Mouse (Mus musculus) heart, adult 2 months (tissue): ENCODE measurements around the gene Cbl. TPM values are rescaled to one million over a fixed set of nuclear protein-coding genes. Genes with fewer than 3 reads are reported as not detected.

Source experiments
- DNase-seq, 2 experiments: peaks; one replicate each; pipeline ENCODE4 v3.0.0; 2021
- H3K27ac ChIP-seq: fragments of 200-600 bp; 2 replicates; pipeline ENCODE4 v1.8.1; 2022
- H3K27me3 ChIP-seq: fragments of 200-500 bp; 2 replicates; pipeline ENCODE4 v1.6.1; 2012; ENCODE audit warnings: mild to moderate bottlenecking, low read length, inconsistent platforms, mixed read lengths; ENCODE audit not compliant: control insufficient read depth, insufficient read depth
- H3K36me3 ChIP-seq: fragments of 200-500 bp; 2 replicates; pipeline ENCODE4 v1.6.1; 2012; ENCODE audit warnings: low read length, inconsistent platforms; ENCODE audit not compliant: control insufficient read depth, insufficient read depth
- H3K4me1 ChIP-seq: fragments of 200-500 bp; 2 replicates; pipeline ENCODE4 v1.6.1; 2011; ENCODE audit warnings: low read length; ENCODE audit not compliant: control insufficient read depth, insufficient read depth
- H3K4me3 ChIP-seq: fragments of 200-600 bp; 2 replicates; pipeline ENCODE4 v1.8.1; 2022
- H3K79me2 ChIP-seq: fragments of 200-500 bp; replicated peaks from 2 replicates; pipeline ENCODE4 v1.6.1; 2012; ENCODE audit warnings: mild to moderate bottlenecking, inconsistent platforms, low read length, moderate library complexity, mixed read lengths; ENCODE audit not compliant: control insufficient read depth, insufficient read depth
- H3K9ac ChIP-seq: fragments of 200-500 bp; 2 replicates; pipeline ENCODE4 v1.6.1; 2012; ENCODE audit warnings: low read depth, mild to moderate bottlenecking, control low read depth, inconsistent platforms, low read length, mixed read lengths
- CTCF ChIP-seq: fragments of 200-600 bp; IDR thresholded peaks from 2 replicates; pipeline ENCODE4 v1.8.1; 2022; ENCODE audit warnings: antibody characterized with exemption, mild to moderate bottlenecking, moderate library complexity
- EP300 ChIP-seq: fragments of 200-500 bp; IDR thresholded peaks from 2 replicates; pipeline ENCODE4 v1.6.1; 2011; ENCODE audit warnings: low read depth, low read length, control low read depth; ENCODE audit not compliant: insufficient read depth
- POLR2A ChIP-seq: fragments of 200-500 bp; IDR thresholded peaks from 2 replicates; pipeline ENCODE4 v1.6.1; 2011; ENCODE audit warnings: mild to moderate bottlenecking, low read depth, low read length, control low read depth; ENCODE audit not compliant: insufficient read depth
- WGBS: fragments of 180-500 bp; shearing (Covaris S2); methylation state at CpG from one replicate; pipeline ENCODE4 v1.1.7; 2018; 5-methylcytosine and 5-hydroxymethylcytosine counted together
- intact Hi-C: fragments of 180-260 bp; cut with DNase I; formaldehyde crosslinking; loops from one replicate; pipeline ENCODE4 v1.15.1; 2025
- long read RNA-seq: library from polyadenylated mRNA; stranded (forward); transcript quantifications from one replicate; pipeline ENCODE4 v2.0.0, GENCODE M21; 2021
- polyA plus RNA-seq: library from polyadenylated mRNA; depleted of rRNA; stranded (reverse); fragments of >200 nt; gene quantifications from 2 replicates; pipeline ENCODE4 v1.2.3, GENCODE M21; 2012; rRNA removed
- total RNA-seq, 2 experiments: library from RNA; stranded (reverse); gene quantifications; 2 replicates each; pipeline ENCODE4 v1.2.3; 2021

The Cbl gene
- total RNA-seq (10 to 100 TPM; 17.8 to 18.7 TPM), polyA plus RNA-seq (5.0 and 11.8 TPM in 2 replicates)
- long read RNA-seq, result 0 reads

GRCm38 (mm10) chr9:44233802-44234478 is at the start of gene Cbl:
Cbl (minus strand) TSS chr9:44234049.
- intact Hi-C loops, result loop anchor here (1.0 to 10.0 kb wide), 4 partner anchors 51 to 249 kb away; no protein-coding TSS in a partner anchor
- DNase-seq, result peak; percentile 98 to 99
- WGBS, result 2% methylated on average over 75 of the region's 76 CpGs

GRCm38 (mm10) chr9:44283183-44283582 is 49.3 kb upstream of the Cbl start:
- H3K27me3 ChIP-seq, result peaks cover 9% of the 10 kb centered on the region; the same call in 1 of the 2 replicates
- H3K4me3 ChIP-seq, result no peak overlapping the region
- WGBS, result 41% methylated on average over 5 of the region's 5 CpGs
- no peak overlapping the region for H3K9ac ChIP-seq
- no peaks in the 10 kb centered on the region for H3K36me3 ChIP-seq
- H3K79me2 ChIP-seq, result no peaks in the 10 kb centered on the region
- H3K4me1 ChIP-seq, result no peaks in the 10 kb centered on the region
- no peak for TF ChIP-seq POLR2A
- TF ChIP-seq CTCF, result no peak
- TF ChIP-seq EP300, result no peak
- DNase-seq, result no peak
- intact Hi-C loops, result no loop called here
- no peak overlapping the region for H3K27ac ChIP-seq

More at GRCm38 (mm10) chr9:44233802-44234478, at the start of gene Cbl:
- Histone ChIP-seq H3K36me3 (peaks cover 2% of the 10 kb centered on the region), H3K27ac (peak within 1 kb of the TSS; percentile 96), H3K9ac (peak within 1 kb of the TSS; percentile 98), H3K27me3 (no peaks in the 10 kb centered on the region), H3K79me2 (peaks cover 6% of the 10 kb centered on the region), H3K4me3 (peak within 1 kb of the TSS; percentile 96), H3K4me1 (peaks cover 8% of the 10 kb centered on the region)
- TF ChIP-seq POLR2A (peak; percentile 86), EP300 (peak; percentile 81), CTCF (peak; percentile 97)

GRCm38 (mm10) chr9:44269973-44270372 is 36.1 kb upstream of the Cbl start:
- H3K4me1 ChIP-seq, result peaks cover 4% of the 10 kb centered on the region; the same call in 1 of the 2 replicates
- H3K9ac ChIP-seq, result no peak overlapping the region
- intact Hi-C loops, result loop anchor here (1.0 to 10.0 kb wide), 3 partner anchors 21 to 285 kb away; no protein-coding TSS in a partner anchor
- no peaks in the 10 kb centered on the region for H3K79me2 ChIP-seq
- no peak for DNase-seq
- 88% methylated on average over 4 of the region's 4 CpGs for WGBS
- no peaks in the 10 kb centered on the region for H3K27me3 ChIP-seq
- no peak overlapping the region for H3K4me3 ChIP-seq
- H3K27ac ChIP-seq, result no peak overlapping the region
- no peak for TF ChIP-seq CTCF
- TF ChIP-seq EP300, result no peak
- TF ChIP-seq POLR2A, result no peak
- H3K36me3 ChIP-seq, result no peaks in the 10 kb centered on the region

GRCm38 (mm10) chr9:44269077-44269476 is 35.2 kb upstream of the Cbl start:
- Histone ChIP-seq H3K27ac (no peak overlapping the region), H3K4me1 (peaks cover 4% of the 10 kb centered on the region; the same call in 1 of the 2 replicates), H3K4me3 (no peak overlapping the region), H3K36me3 (no peaks in the 10 kb centered on the region), H3K79me2 (no peaks in the 10 kb centered on the region), H3K9ac (no peak overlapping the region), H3K27me3 (no peaks in the 10 kb centered on the region)
- WGBS, result 86% methylated on average over 3 of the region's 3 CpGs
- DNase-seq, result peak in 1 of 2 experiments; percentile 49
- intact Hi-C loops, result loop anchor here (1.0 to 10.0 kb wide), 3 partner anchors 20 to 284 kb away; no protein-coding TSS in a partner anchor
- TF ChIP-seq POLR2A (no peak), CTCF (peak; percentile 80), EP300 (no peak)

- peak within 1 kb of the TSS; percentile 59 for H3K4me3 ChIP-seq
- peak within 1 kb of the TSS; percentile 95 for H3K9ac ChIP-seq
- H3K79me2 ChIP-seq, result no peaks in the 10 kb centered on the region
- intact Hi-C loops, result loop anchor here (2.0 to 10.0 kb wide), 2 partner anchors 20 to 284 kb away; no protein-coding TSS in a partner anchor
- 54% methylated on average over 6 of the region's 6 CpGs for WGBS
- TF ChIP-seq CTCF (no peak), POLR2A (no peak), EP300 (no peak)
- H3K36me3 ChIP-seq, result no peaks in the 10 kb centered on the region
- no peak for DNase-seq
- peaks cover 4% of the 10 kb centered on the region; the same call in 1 of the 2 replicates for H3K4me1 ChIP-seq
- H3K27ac ChIP-seq, result peak within 1 kb of the TSS; percentile 91
- H3K27me3 ChIP-seq, result no peaks in the 10 kb centered on the region
Measured at GRCm38 (mm10) chr9:44268432-44268831, 34.6 kb upstream of the Cbl start, which contains the start of gene Nlrx1. Nlrx1 (minus strand) TSS chr9:44268599.

GRCm38 (mm10) chr9:44268027-44268360 is 34.1 kb upstream of the Cbl start:
- Histone ChIP-seq H3K9ac (peak overlapping the region; percentile 95), H3K4me3 (peak overlapping the region; percentile 59), H3K27ac (peak overlapping the region; percentile 91), H3K27me3 (no peaks in the 10 kb centered on the region), H3K36me3 (no peaks in the 10 kb centered on the region), H3K4me1 (peaks cover 4% of the 10 kb centered on the region; the same call in 1 of the 2 replicates), H3K79me2 (no peaks in the 10 kb centered on the region)
- WGBS, result 4% methylated on average over 28 of the region's 28 CpGs
- TF ChIP-seq CTCF (peak; percentile 87), POLR2A (0 out of 2 replicates have a peak, but pooled peaks have one; percentile 46), EP300 (0 out of 2 replicates have a peak, but pooled peaks have one; percentile 34)
- peak; percentile 91 to 93 for DNase-seq
- intact Hi-C loops, result loop anchor here (2.0 to 10.0 kb wide), 2 partner anchors 19 to 283 kb away; no protein-coding TSS in a partner anchor
